Mouse (Mus musculus) thymus, adult 2 months (tissue): ENCODE data around the gene Kcnj4. TPM values are rescaled to one million over a fixed set of nuclear protein-coding genes. Genes with fewer than 3 reads are reported as not detected.
A peak's percentile ranks its signal among the peaks of the same experiment; 100 is the strongest.

Experiments
- DNase-seq: peaks from one replicate; pipeline ENCODE4 v3.0.0; 2021
- H3K27ac ChIP-seq: fragments of 200-500 bp; 2 replicates; pipeline ENCODE4 v1.5.1; 2012; ENCODE audit warnings: low read length, control low read depth; ENCODE audit not compliant: control insufficient read depth, insufficient read depth
- H3K27me3 ChIP-seq: fragments of 200-500 bp; 2 replicates; pipeline ENCODE4 v1.6.1; 2012; ENCODE audit warnings: mild to moderate bottlenecking, low read length, moderate library complexity, mixed read lengths; ENCODE audit not compliant: control insufficient read depth, insufficient read depth
- H3K36me3 ChIP-seq: fragments of 200-500 bp; 2 replicates; pipeline ENCODE4 v1.6.1; 2012; ENCODE audit warnings: mild to moderate bottlenecking, low read length, moderate library complexity; ENCODE audit not compliant: control insufficient read depth, insufficient read depth
- H3K4me1 ChIP-seq: fragments of 200-500 bp; replicated peaks from 2 replicates; pipeline ENCODE4 v1.6.1; 2012; ENCODE audit warnings: low read length; ENCODE audit not compliant: control insufficient read depth, insufficient read depth
- H3K4me3 ChIP-seq: fragments of 200-500 bp; 2 replicates; pipeline ENCODE4 v1.5.1; 2012; ENCODE audit warnings: mild to moderate bottlenecking, low read length, control low read depth, moderate library complexity; ENCODE audit not compliant: control insufficient read depth, insufficient read depth
- CTCF ChIP-seq: fragments of 200-500 bp; IDR thresholded peaks from 2 replicates; pipeline ENCODE4 v1.5.1; 2012; ENCODE audit warnings: mild to moderate bottlenecking, control low read depth, low read length, moderate library complexity, borderline replicate concordance; ENCODE audit not compliant: control insufficient read depth, poor library complexity, insufficient read depth; ENCODE audit errors: extremely low read depth
- POLR2A ChIP-seq: fragments of 200-500 bp; IDR thresholded peaks from 2 replicates; pipeline ENCODE4 v1.6.1; 2012; ENCODE audit warnings: mild to moderate bottlenecking, low read length, control low read depth, moderate library complexity; ENCODE audit not compliant: control insufficient read depth, poor library complexity, insufficient read depth; ENCODE audit errors: extremely low read depth
- WGBS: fragments of 180-500 bp; shearing (Covaris S2); methylation state at CpG from one replicate; pipeline ENCODE4 v1.1.7; 2018; 5-methylcytosine and 5-hydroxymethylcytosine counted together
- polyA plus RNA-seq: library from polyadenylated mRNA; depleted of rRNA; stranded (reverse); fragments of >200 nt; gene quantifications from 2 replicates; pipeline ENCODE4 v1.2.3, GENCODE M21; 2012

The Kcnj4 gene
- polyA plus RNA-seq, 1 experiment: not detected

- 91% methylated on average over 4 of the region's 4 CpGs for WGBS
- no peaks in the 10 kb centered on the region for H3K36me3 ChIP-seq
- TF ChIP-seq CTCF: no peak
- no peak for TF ChIP-seq POLR2A
- no peaks in the 10 kb centered on the region for H3K27me3 ChIP-seq
- no peak overlapping the region for H3K4me3 ChIP-seq
- DNase-seq: no peak
- H3K4me1 ChIP-seq: peaks cover 13% of the 10 kb centered on the region
- H3K27ac ChIP-seq: no peak overlapping the region
Observed at GRCm38 (mm10) chr15:79453831-79454230, 51.2 kb downstream of the Kcnj4 start.

DNA sequence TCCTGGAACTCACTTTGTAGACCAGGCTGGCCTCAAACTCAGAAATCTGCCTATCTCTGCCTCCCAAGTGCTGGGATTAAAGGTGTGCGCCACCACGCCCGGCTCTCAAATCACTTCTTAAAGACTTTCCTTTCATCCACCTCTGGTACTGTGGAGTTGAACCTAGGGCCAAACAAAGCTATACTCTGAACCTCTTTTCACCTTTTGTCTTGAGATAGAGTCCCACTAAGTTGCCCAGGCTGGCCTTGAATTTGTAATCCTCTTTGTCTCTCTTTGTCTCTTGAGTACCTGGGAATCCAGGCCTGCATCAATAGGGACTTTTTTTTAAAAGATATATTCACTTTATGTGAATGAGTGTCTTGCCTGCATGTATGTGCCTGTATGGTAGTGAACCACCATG lies 57.0 kb downstream of the Kcnj4 start:
- DNase-seq: no peak
- H3K36me3 ChIP-seq: no peaks in the 10 kb centered on the region
- H3K27me3 ChIP-seq: no peaks in the 10 kb centered on the region
- 94% methylated on average over 3 of the region's 3 CpGs for WGBS
- no peak overlapping the region for H3K27ac ChIP-seq
- H3K4me3 ChIP-seq: no peak overlapping the region
- TF ChIP-seq CTCF (no peak), POLR2A (no peak)
- peaks cover 3% of the 10 kb centered on the region for H3K4me1 ChIP-seq

DNA sequence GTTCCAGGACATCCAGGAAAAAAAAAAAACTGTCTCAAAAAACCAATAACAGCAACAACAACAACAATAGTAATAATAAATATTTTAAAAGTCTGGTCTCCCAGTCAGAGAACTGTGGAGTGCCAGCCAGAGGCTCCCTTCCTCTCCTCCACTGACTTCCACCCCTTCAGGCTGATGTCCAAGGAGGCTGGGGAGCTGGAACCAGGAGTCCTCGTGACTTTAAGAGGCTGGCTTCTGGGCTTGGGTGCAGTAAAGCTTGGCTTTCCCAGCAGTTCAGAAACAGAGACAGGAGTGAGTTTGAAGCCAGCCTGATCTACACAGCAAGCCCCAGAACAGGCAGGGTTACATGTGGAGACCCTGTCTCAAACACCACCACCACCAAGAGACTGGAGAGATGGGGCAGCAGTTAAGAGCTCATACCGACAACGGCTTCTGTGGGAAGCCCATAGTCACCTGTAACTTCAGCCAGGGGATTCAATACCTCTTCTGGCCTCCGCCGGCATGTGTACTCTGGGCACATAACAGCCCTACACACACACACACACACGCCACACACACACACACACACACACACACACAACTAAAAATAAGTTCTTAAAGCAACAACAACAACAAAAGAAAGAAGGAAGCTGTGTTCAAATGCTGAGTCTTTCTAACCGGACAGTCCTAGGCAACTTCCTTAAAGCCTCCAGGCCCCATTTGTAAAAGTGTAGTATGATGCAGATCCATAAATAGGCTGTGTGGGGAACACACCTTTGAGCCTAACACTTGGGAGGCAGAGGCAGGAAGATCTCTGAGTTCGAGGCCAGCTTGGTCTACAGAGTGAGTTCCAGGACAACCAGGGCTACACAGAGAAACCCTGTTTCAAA lies 59.0 kb downstream of the Kcnj4 start:
- Histone ChIP-seq H3K36me3 (no peaks in the 10 kb centered on the region), H3K4me1 (peaks cover 11% of the 10 kb centered on the region), H3K4me3 (no peak overlapping the region), H3K27ac (no peak overlapping the region), H3K27me3 (no peaks in the 10 kb centered on the region)
- WGBS: 77% methylated on average over 8 of the region's 8 CpGs
- no peak for TF ChIP-seq CTCF
- no peak for TF ChIP-seq POLR2A
- no peak for DNase-seq

DNA sequence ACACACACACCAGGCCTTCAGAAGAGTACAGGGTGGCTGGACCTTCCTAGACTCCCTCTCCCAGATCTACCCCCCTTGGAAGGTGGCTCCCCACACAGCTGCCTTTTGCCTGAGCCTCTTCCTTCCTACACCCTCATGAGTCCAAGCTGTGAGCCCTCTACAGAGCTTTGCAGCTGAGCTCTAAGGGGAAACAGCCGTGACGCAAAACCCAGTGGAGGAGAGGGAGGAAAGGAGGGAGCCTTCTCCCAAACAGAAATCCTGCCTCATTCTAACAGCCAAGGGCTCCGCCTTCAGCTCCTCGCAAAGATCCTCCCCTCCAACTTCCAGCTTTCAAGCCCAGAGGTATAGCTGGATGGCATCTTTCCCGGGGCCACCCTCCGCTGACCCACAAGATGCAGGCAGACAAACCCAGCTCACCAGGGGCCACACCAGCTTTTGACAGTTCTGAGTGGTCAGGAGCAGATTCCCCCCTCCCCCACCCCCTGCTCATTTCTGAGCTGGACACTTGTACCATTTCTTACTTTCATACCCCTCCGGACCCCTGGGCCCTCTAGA lies 61.1 kb downstream of the Kcnj4 start:
- no peak for DNase-seq
- WGBS: 87% methylated on average over 7 of the region's 7 CpGs
- Histone ChIP-seq H3K27ac (no peak overlapping the region), H3K4me1 (peaks cover 29% of the 10 kb centered on the region), H3K36me3 (no peaks in the 10 kb centered on the region), H3K27me3 (no peaks in the 10 kb centered on the region), H3K4me3 (no peak overlapping the region)
- no peak for TF ChIP-seq CTCF
- TF ChIP-seq POLR2A: no peak

DNA sequence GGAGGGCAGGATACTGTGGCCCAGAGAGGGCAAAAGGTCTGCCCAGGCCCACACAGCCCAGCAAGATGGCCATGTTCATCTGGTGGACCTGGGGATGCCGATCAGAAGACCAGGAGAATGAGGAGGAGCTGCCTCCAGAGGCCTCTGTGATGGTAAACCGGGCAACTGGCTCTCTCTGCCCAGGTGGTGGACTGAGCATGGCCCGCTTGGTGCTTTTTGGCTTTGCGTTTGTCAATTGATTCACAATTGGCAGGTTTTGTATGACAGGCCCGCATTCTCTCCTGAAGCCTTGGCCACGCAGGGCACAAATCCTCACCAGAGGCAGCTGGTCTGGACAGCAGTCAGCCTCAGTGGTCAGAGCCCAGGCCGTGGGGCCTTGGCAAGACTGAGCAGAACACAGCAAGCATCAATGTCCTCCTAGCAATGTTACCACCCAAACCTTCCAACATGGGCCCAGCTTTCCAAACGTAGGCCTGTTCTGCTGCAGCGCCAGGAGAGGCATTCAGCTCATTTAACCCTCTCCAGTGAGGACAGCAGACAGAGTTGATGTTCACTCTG lies 62.0 kb downstream of the Kcnj4 start:
- peaks cover 29% of the 10 kb centered on the region for H3K4me1 ChIP-seq
- H3K27ac ChIP-seq: no peak overlapping the region
- H3K4me3 ChIP-seq: no peak overlapping the region
- TF ChIP-seq CTCF (no peak), POLR2A (no peak)
- DNase-seq: no peak
- H3K36me3 ChIP-seq: no peaks in the 10 kb centered on the region; the same call in 1 of the 2 replicates
- H3K27me3 ChIP-seq: no peaks in the 10 kb centered on the region
- WGBS: 98% methylated on average over 9 of the region's 9 CpGs

GRCm38 (mm10) chr15:79442257-79442611 lies 62.8 kb downstream of the Kcnj4 start:
- 25% methylated on average over 6 of the region's 6 CpGs for WGBS

More at GRCm38 (mm10) chr15:79442257-79442611, 62.8 kb downstream of the Kcnj4 start:
- Histone ChIP-seq H3K27ac (peak overlapping the region; percentile 36; the same call in 1 of the 2 replicates), H3K27me3 (no peaks in the 10 kb centered on the region), H3K4me1 (peaks cover 29% of the 10 kb centered on the region), H3K36me3 (peaks cover 6% of the 10 kb centered on the region; the same call in 1 of the 2 replicates), H3K4me3 (peak overlapping the region; percentile 54)
- no peak for DNase-seq
- no peak for TF ChIP-seq POLR2A
- no peak for TF ChIP-seq CTCF
